Mouse (Mus musculus) limb, embryonic 11.5 days (tissue): ENCODE data around the gene Klhl31. TPM values are rescaled to one million over a fixed set of nuclear protein-coding genes. Genes with fewer than 3 reads are reported as not detected.
A peak's percentile ranks its signal among the peaks of the same experiment; 100 is the strongest.

Source experiments
- ATAC-seq: fragments of 200-750 bp; cut with Nextera tagmentation; 2 replicates; pipeline ENCODE4 v1.8.0; 2017; ENCODE audit warnings: low read depth; ENCODE audit not compliant: insufficient number of reproducible peaks, low FRiP score, low TSS enrichment
- DNase-seq: peaks from one replicate; pipeline ENCODE4 v3.0.0-alpha.2; 2015; ENCODE audit warnings: low spot score
- H3K27ac ChIP-seq: fragments of 300-500 bp; sonication (generic); replicated peaks from 2 replicates; pipeline ENCODE4 v1.5.1; 2014; ENCODE audit warnings: low read depth, mild to moderate bottlenecking, low read length
- H3K27me3 ChIP-seq: fragments of 300-500 bp; sonication (generic); 2 replicates; pipeline ENCODE4 v1.6.1; 2014; ENCODE audit warnings: mild to moderate bottlenecking, low read length, mixed read lengths; ENCODE audit not compliant: control insufficient read depth, insufficient read depth
- H3K36me3 ChIP-seq: fragments of 300-500 bp; sonication (generic); 2 replicates; pipeline ENCODE4 v1.6.1; 2014; ENCODE audit warnings: mild to moderate bottlenecking, low read length, moderate library complexity, mixed read lengths; ENCODE audit not compliant: control insufficient read depth, insufficient read depth
- H3K4me1 ChIP-seq: fragments of 300-500 bp; sonication (generic); 2 replicates; pipeline ENCODE4 v1.6.1; 2014; ENCODE audit warnings: low read length, mixed read lengths; ENCODE audit not compliant: control insufficient read depth, insufficient read depth
- H3K4me2 ChIP-seq: fragments of 300-500 bp; sonication (generic); 2 replicates; pipeline ENCODE4 v1.6.1; 2014; ENCODE audit warnings: low read depth, mild to moderate bottlenecking, moderate library complexity; ENCODE audit not compliant: severe bottlenecking
- H3K4me3 ChIP-seq: fragments of 300-500 bp; sonication (generic); 2 replicates; pipeline ENCODE4 v1.5.1; 2014; ENCODE audit warnings: low read depth, low read length
- H3K9ac ChIP-seq: fragments of 300-500 bp; sonication (generic); 2 replicates; pipeline ENCODE4 v1.6.1; 2014; ENCODE audit warnings: mild to moderate bottlenecking, low read length
- H3K9me3 ChIP-seq: fragments of 300-500 bp; sonication (generic); 2 replicates; pipeline ENCODE4 v1.6.1; 2016; ENCODE audit warnings: low read length; ENCODE audit not compliant: control insufficient read depth
- WGBS: fragments of 180-500 bp; shearing (Covaris S2); extraction: QIAGEN DNeasy Blood & Tissue Kit; methylation state at CpG from one replicate; pipeline ENCODE4 v1.1.7; 2014; 5-methylcytosine and 5-hydroxymethylcytosine counted together
- polyA plus RNA-seq: library from polyadenylated mRNA; unstranded; fragments of >200 nt; fragmentation: Nextera tagmentation; extraction: Ambion mirVana; gene quantifications from 2 replicates; pipeline ENCODE4 v1.2.1, GENCODE M21; 2014

Gene Klhl31
- polyA plus RNA-seq, 1 experiment from 2014 or later = 1.1 TPM

DNA sequence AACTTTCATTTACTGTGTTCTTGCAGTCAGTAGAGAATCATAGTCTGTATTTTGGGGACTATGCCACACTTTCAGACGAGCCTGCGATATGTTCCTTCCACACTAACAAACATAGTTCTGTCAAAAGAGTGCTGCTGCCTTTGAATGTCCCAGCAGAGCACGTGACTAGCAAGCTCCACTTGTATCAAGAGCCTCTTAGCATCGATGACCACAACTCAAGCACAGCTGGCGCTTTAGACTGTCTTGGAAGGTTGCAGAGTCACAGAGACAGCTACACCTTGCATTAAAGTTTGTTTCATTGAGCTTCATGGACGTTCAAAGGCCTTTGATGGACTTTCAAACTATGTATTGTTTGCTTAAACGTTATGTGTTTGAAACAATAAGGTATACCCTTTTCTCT lies 5.5 kb upstream of the Klhl31 start:
- Histone ChIP-seq H3K9me3 (no peaks in the 10 kb centered on the region), H3K27me3 (no peaks in the 10 kb centered on the region), H3K4me1 (no peaks in the 10 kb centered on the region), H3K4me2 (no peak overlapping the region), H3K9ac (no peak overlapping the region), H3K36me3 (no peaks in the 10 kb centered on the region), H3K4me3 (no peak overlapping the region), H3K27ac (no peak overlapping the region)
- no peak for ATAC-seq
- WGBS = 81% methylated on average over 7 of the region's 7 CpGs
- DNase-seq = no peak

DNA sequence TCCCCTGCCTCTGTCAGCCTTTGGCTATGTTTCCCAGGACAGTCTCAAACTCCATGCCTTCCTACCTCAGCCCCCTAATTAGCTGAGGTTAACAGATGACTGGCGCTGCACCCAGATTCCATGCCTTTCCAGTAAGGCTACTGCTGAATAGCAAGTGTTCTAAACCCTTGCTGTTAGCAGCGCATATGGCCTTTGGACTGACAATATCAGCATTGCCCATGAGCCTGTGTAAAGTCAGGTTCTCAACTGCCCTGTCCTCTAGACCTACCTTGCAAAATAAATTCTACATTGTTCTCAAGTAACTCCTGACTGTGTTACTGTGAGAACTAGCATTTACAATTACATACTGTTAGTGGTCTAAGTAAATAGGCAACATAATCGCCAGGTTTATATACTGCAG lies 3.9 kb upstream of the Klhl31 start:
- H3K36me3 ChIP-seq = no peaks in the 10 kb centered on the region
- DNase-seq = no peak
- no peak overlapping the region for H3K4me2 ChIP-seq
- H3K9me3 ChIP-seq = no peaks in the 10 kb centered on the region
- no peaks in the 10 kb centered on the region for H3K4me1 ChIP-seq
- H3K9ac ChIP-seq = no peak overlapping the region
- no peaks in the 10 kb centered on the region for H3K27me3 ChIP-seq
- H3K27ac ChIP-seq = no peak overlapping the region
- no peak overlapping the region for H3K4me3 ChIP-seq
- WGBS = 84% methylated on average over 3 of the region's 3 CpGs
- ATAC-seq = no peak

DNA sequence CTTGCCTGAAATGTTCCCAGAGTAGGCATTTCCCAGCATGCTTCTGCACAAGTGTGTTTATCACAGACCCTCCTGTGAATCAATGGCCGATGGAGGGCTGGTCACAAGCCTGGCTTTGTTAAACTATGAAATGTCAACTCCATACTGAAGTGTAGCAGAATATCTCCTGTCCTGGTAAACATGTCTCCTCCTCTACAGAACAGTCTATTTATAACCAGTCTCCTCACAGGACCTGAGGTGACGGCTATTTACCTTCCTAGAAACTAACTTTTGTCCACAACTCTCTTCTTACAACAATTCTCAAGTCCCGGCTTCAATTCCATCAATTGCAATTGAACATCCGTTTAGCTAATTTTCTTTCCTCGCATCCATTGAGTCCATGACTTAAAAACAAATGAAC lies 297 bp upstream of the Klhl31 start:
- Histone ChIP-seq H3K27ac (no peak overlapping the region), H3K36me3 (no peaks in the 10 kb centered on the region), H3K9ac (no peak overlapping the region), H3K9me3 (no peaks in the 10 kb centered on the region), H3K27me3 (no peaks in the 10 kb centered on the region), H3K4me2 (no peak overlapping the region), H3K4me1 (no peaks in the 10 kb centered on the region), H3K4me3 (no peak overlapping the region)
- 90% methylated on average over 5 of the region's 5 CpGs for WGBS
- ATAC-seq = no peak
- no peak for DNase-seq

DNA sequence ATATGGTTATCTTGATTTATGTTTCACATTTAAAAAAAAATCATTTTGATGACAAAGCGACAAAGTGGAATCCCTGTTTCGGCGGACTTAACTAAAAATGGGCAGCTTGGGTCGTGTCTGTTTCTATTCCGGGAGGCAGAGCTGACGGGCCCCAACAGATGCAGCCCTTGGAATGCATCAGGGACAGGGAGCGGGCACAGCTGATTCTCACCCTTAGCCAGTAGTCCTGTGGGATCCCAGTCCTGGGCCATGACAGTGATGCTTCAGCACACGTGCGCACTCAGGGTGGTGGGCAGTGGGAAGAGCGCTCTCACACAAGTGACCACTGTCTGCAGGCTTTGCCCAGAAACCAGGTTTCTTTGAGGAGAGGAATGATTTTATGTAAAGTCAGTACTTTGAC lies 1.1 kb downstream of the Klhl31 start:
- no peaks in the 10 kb centered on the region for H3K27me3 ChIP-seq
- DNase-seq (no peak), ATAC-seq (no peak)
- H3K4me1 ChIP-seq = no peaks in the 10 kb centered on the region
- H3K27ac ChIP-seq = no peak overlapping the region
- no peak overlapping the region for H3K4me3 ChIP-seq
- no peak overlapping the region for H3K4me2 ChIP-seq
- H3K36me3 ChIP-seq = no peaks in the 10 kb centered on the region
- no peaks in the 10 kb centered on the region for H3K9me3 ChIP-seq
- no peak overlapping the region for H3K9ac ChIP-seq
- 75% methylated on average over 10 of the region's 10 CpGs for WGBS

DNA sequence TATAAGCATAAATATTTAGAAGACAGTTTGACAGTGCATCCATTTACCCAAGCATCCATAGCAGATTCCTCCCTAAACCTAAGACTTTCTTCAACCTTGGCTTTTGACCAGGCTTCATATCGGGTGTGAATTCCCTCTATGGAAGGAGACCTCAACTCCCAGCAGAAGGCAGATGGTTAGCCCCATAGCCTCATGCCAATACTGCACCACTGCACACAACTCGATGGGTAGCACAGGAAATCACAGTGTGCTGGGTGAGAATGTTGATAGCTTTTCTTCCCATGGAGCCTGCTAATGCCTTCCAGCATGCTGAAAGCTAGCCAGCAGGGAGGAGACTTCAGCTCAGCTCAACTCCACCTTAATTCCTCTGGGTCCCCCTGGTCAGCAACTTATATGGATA lies 8.9 kb downstream of the Klhl31 start:
- Histone ChIP-seq H3K27ac (no peak overlapping the region), H3K4me3 (no peak overlapping the region), H3K9me3 (no peaks in the 10 kb centered on the region), H3K9ac (no peak overlapping the region), H3K4me2 (no peak overlapping the region), H3K4me1 (no peaks in the 10 kb centered on the region), H3K36me3 (no peaks in the 10 kb centered on the region), H3K27me3 (no peaks in the 10 kb centered on the region)
- DNase-seq (no peak), ATAC-seq (no peak)
- 78% methylated on average over 2 of the region's 2 CpGs for WGBS

DNA sequence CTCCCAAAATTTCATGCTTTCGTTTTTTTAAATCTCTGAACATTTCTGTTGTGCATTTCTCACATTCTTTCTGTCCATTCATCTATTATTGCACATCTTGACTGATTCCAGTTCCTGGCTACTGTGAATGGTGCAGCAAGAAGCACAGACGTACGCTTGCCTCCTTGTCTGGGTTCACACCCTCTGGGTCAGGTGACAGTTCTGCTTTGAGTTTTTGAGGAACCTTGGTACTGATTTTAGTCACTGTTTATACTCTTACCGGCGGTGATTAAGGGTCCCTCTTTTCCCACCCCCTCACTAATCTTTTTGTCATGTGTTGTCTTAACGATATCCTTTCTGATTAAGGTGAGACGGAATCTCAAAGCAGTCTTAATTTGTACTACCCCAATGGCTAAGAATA lies 15.5 kb downstream of the Klhl31 start:
- Histone ChIP-seq H3K4me1 (no peaks in the 10 kb centered on the region), H3K4me3 (no peak overlapping the region), H3K36me3 (no peaks in the 10 kb centered on the region), H3K27ac (no peak overlapping the region), H3K4me2 (no peak overlapping the region), H3K9me3 (no peaks in the 10 kb centered on the region), H3K27me3 (peaks cover 8% of the 10 kb centered on the region), H3K9ac (no peak overlapping the region)
- WGBS = 65% methylated on average over 7 of the region's 7 CpGs
- no peak for DNase-seq
- no peak for ATAC-seq

DNA sequence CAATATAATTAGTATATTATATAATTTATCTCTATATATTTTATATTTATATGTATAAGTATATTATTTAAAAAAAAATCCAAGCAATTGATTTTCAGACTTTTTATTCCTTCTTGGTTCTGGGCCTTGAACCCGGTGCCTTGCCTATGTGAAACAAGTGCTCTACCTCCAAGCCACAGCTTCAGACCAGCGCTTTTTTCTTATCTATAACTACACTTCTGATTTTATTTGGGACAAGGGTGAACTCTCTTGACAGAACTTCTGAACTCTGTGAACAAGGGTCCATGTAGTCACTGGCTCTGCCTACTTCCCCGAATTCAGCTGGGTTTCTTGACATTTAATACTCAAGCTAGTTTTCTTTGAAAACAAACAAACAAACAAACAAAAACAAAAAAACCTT lies 17.6 kb downstream of the Klhl31 start:
- no peaks in the 10 kb centered on the region for H3K4me1 ChIP-seq
- no peaks in the 10 kb centered on the region for H3K36me3 ChIP-seq
- H3K9ac ChIP-seq = no peak overlapping the region
- DNase-seq = no peak
- H3K27me3 ChIP-seq = peaks cover 8% of the 10 kb centered on the region
- no peak for ATAC-seq
- H3K27ac ChIP-seq = no peak overlapping the region
- H3K4me2 ChIP-seq = no peak overlapping the region
- H3K9me3 ChIP-seq = no peaks in the 10 kb centered on the region
- 87% methylated on average over 3 of the region's 3 CpGs for WGBS
- H3K4me3 ChIP-seq = no peak overlapping the region

DNA sequence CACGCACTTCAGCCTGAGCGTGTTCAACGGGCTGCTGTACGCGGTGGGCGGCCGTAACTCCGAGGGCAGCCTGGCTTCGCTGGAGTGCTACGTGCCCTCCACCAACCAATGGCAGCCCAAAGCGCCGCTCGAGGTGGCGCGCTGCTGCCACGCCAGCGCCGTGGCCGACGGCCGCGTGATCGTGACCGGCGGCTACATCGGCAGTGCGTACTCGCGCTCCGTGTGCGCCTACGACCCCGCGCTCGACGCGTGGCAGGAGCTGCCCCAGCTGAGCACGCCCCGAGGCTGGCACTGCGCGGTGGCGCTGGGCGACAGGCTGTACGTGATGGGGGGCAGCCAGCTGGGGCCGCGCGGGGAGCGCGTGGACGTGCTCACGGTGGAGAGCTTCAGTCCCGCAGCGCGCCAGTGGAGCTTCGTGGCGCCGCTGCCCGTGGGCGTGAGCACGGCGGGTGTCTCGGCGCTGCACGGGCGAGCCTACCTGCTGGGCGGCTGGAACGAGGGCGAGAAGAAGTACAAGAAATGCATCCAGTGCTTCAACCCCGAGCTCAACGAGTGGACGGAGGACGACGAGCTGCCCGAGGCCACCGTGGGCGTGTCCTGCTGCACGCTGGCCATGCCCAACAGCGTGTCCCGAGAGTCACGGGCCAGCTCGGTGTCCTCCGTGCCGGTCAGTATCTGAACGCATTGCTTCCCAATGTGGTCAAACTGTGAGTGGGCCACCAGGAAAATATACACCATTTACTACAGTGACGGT lies 19.1 kb downstream of the Klhl31 start:
- Histone ChIP-seq H3K27me3 (peaks cover 8% of the 10 kb centered on the region), H3K9me3 (no peaks in the 10 kb centered on the region), H3K4me1 (no peaks in the 10 kb centered on the region), H3K4me2 (peak overlapping the region; percentile 95), H3K27ac (no peak overlapping the region), H3K4me3 (peak overlapping the region; percentile 47), H3K9ac (peak overlapping the region; percentile 43), H3K36me3 (no peaks in the 10 kb centered on the region)
- under 1% methylated on average over 83 of the region's 85 CpGs for WGBS
- DNase-seq (peak; percentile 64), ATAC-seq (peak; percentile 89)

DNA sequence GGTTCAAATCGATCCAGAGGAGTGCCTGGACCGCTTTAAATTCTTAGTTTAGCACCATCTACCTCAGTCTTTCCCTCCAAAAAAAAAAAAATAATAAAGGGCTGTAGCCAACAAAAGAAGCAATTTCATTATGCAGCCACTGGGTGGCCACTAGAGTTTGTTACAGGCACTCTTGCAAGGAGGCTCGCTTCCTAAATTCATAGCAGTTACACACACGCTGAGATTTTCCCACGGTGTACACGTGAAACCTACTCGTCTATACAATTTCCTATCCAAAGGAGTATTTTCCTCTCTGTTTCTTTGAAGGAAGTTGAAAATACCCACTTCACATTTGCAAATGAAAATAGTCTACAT lies 19.6 kb downstream of the Klhl31 start:
- H3K36me3 ChIP-seq = no peaks in the 10 kb centered on the region
- peak overlapping the region; percentile 47 for H3K4me3 ChIP-seq
- under 1% methylated on average over 7 of the region's 7 CpGs for WGBS
- DNase-seq (peak; percentile 77), ATAC-seq (peak; percentile 15; the same call in 1 of the 2 replicates)
- H3K27me3 ChIP-seq = peaks cover 8% of the 10 kb centered on the region
- H3K4me1 ChIP-seq = no peaks in the 10 kb centered on the region
- H3K27ac ChIP-seq = no peak overlapping the region
- H3K9me3 ChIP-seq = no peaks in the 10 kb centered on the region
- H3K4me2 ChIP-seq = peak overlapping the region; percentile 95
- no peak overlapping the region; the same call in 1 of the 2 replicates for H3K9ac ChIP-seq
